Mouse (Mus musculus): ENCODE results near the gene Rpap2. TPM values are rescaled to one million over a fixed set of nuclear protein-coding genes. Genes with fewer than 3 reads are reported as not detected.

Gene Rpap2
- polyA plus RNA-seq (2015; fragmentation: Nextera tagmentation; extraction: Ambion mirVana), result 21.3 and 23.2 TPM in 2 replicates

DNA sequence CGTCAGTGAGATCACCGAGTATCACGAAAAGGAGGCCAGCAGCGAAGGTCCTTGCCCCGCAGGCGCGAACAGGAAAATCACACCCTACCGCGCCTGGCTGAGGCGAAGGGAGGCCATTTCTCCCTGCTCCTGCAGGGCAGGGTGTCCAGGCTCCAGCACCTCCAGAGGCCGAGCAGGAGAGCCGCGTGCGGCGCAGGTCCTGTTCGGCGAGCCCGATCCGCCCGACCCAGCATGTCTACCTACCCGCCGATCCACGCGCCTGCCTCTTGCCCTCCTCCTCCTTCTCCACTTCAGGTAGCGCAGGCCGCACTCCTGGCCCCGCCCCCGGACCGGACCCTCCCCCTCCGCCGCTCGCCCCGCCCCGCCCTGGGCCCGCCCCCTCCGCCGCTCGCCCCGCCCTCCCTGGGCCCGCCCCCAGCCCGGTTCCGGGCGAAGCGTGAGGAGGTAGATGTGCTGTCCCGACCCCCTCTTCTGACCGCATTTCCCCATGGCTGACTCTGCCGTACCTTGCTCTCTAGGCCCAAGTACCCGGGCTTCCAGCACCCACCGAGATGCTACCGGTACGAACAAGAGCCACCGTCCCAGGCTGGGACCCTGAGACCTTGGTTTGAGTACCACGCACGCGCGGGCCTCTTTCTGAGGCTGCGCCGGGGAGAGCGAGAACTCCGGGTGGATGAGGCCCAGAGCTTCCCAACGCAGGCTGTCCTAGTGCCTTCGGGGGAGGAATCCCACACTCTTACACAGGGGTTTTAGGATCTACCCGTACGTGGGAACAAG, at the start of gene Rpap2, which contains the start of gene Glmn:
Rpap2 (plus strand) TSS at position 73 of the 777 bp plus-strand sequence.
Glmn (minus strand) TSS at position 588 of the 777 bp plus-strand sequence.
- 0 out of 2 replicates have a peak, but pooled peaks cover 4% of the 10 kb centered on the region for H3K36me3 ChIP-seq (replicated peaks)
- peak within 1 kb of the TSS; percentile 93 for H3K4me3 ChIP-seq
- H3K9ac ChIP-seq, result peak within 1 kb of the TSS; percentile 86
- H3K9me3 ChIP-seq, result no peaks in the 10 kb centered on the region
- peaks cover 9% of the 10 kb centered on the region; the same call in 1 of the 2 replicates for H3K4me1 ChIP-seq
- H3K27me3 ChIP-seq (replicated peaks), result no peaks in the 10 kb centered on the region
- under 1% methylated on average over 57 of the region's 64 CpGs for WGBS
- peak within 1 kb of the TSS; percentile 58 for H3K4me2 ChIP-seq
- ATAC-seq (replicated peaks), result peak; percentile 98
- peak within 1 kb of the TSS; percentile 94 for H3K27ac ChIP-seq

DNA sequence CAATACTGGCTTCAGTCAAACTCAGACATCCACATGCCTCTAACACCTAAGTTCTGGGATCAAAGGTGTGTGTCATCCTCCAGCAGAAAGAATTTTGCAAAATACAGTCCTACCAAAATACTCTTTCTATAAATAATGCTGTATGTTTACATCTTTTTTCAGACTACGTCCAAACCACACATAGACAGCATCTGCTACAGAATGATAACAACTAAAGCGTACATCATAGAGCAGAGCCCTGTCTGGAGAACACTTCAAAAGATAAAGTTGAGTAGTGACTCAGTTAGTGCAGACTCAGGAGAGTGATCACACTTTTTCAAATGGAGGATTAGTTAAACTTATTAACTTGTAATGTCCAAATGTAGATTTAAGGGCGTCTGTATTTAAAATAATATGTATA, 49.2 kb upstream of the Rpap2 start:
- peaks cover 15% of the 10 kb centered on the region for H3K36me3 ChIP-seq (replicated peaks)
- H3K4me2 ChIP-seq, result no peak overlapping the region
- 90% methylated on average over 3 of the region's 3 CpGs for WGBS
- no peaks in the 10 kb centered on the region for H3K9me3 ChIP-seq
- no peaks in the 10 kb centered on the region for H3K27me3 ChIP-seq (replicated peaks)
- ATAC-seq (replicated peaks), result no peak
- H3K9ac ChIP-seq, result no peak overlapping the region
- H3K4me3 ChIP-seq, result no peak overlapping the region
- H3K4me1 ChIP-seq, result no peaks in the 10 kb centered on the region
- H3K27ac ChIP-seq, result no peak overlapping the region

DNA sequence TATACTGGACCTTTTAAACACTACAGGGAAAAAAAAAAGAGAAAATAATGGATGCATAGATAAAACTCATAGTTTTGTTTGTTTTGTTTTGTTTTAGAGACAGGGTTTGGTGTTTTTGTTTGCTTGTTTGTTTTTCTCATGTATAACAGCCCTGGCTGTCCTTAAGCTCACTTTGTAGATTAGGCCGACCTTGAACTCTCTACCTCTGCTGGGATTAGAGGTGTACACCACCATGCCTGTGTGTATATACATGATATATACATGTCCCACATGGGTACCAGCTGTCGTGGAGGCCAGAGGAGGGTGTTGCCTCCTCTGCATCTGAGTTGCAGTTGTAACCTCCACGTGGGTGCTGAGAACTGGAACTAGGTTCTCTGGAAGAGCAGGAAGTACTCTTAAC, 48.7 kb upstream of the Rpap2 start:
- Histone ChIP-seq H3K4me3 (no peak overlapping the region), H3K36me3 (replicated peaks) (peaks cover 15% of the 10 kb centered on the region), H3K4me1 (no peaks in the 10 kb centered on the region), H3K9ac (no peak overlapping the region), H3K4me2 (no peak overlapping the region), H3K27me3 (replicated peaks) (no peaks in the 10 kb centered on the region), H3K9me3 (no peaks in the 10 kb centered on the region), H3K27ac (no peak overlapping the region)
- no peak for ATAC-seq (replicated peaks)
- WGBS, result 87% methylated on average over 3 of the region's 3 CpGs

DNA sequence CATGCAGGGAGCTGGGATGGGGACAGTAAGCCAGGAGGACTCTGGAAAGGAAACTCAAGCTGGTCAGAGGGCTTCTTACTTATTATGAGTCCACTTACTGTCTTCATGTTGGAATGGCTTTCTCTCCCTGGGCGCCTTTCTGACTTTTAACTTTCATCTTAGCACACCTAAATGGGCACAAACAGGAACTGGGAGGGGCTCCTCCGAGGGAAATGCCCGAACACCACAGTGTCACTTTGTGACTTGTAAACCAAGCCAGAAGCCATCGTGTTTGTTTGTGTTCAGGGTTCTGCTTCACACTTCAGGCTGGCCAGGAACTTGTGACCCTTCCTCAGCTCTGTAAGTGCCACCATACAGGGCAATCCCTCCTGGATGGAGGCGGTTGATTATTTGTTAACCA, 42.8 kb upstream of the Rpap2 start:
- Histone ChIP-seq H3K4me3 (no peak overlapping the region), H3K4me2 (no peak overlapping the region), H3K36me3 (replicated peaks) (peaks cover 7% of the 10 kb centered on the region), H3K9me3 (no peaks in the 10 kb centered on the region), H3K27ac (no peak overlapping the region), H3K9ac (no peak overlapping the region), H3K4me1 (no peaks in the 10 kb centered on the region), H3K27me3 (replicated peaks) (no peaks in the 10 kb centered on the region)
- no peak for ATAC-seq (replicated peaks)
- WGBS, result 94% methylated on average over 5 of the region's 5 CpGs

DNA sequence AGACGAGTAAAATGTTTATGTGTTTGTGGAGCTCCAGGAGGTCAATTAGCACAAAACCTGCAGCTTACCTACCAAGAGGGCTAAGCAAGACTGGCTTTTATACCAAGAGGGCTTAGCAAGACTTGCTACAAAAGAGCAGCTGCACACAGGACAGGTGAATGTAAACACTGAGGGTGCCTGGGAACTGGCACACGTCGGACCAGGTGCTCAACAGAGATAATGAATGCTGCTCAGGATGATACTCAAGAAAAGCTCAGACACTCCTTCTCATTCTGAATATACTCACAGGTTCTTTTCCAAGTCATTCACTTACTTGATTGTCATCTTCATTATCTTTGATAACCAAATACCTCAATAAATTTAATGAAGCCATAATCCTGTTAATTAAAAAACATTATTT, 40.2 kb upstream of the Rpap2 start:
- 86% methylated on average over 3 of the region's 3 CpGs for WGBS
- Histone ChIP-seq H3K4me2 (no peak overlapping the region), H3K36me3 (replicated peaks) (peaks cover 12% of the 10 kb centered on the region), H3K9me3 (no peaks in the 10 kb centered on the region), H3K4me3 (no peak overlapping the region), H3K27ac (no peak overlapping the region), H3K4me1 (no peaks in the 10 kb centered on the region), H3K27me3 (replicated peaks) (no peaks in the 10 kb centered on the region), H3K9ac (no peak overlapping the region)
- no peak for ATAC-seq (replicated peaks)

DNA sequence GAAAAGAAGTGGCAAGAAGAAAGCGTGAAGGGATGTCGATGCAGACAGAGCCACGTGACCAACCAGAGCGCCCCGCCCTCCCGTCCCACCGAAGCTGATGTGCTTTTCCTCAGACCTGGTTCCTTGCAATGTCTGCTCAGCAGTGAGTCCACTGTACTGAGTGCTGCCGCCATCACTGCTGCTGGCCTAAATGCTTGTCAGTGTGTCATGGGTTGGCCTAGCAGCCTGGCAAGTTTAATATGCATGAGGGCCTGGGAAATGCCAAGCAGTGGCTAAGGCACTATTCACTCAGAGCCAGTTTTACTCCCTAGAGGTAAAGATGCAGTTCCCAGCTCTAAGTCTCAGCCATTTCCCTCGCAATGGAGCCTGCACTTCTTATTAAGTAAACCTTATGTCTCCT, 28.0 kb upstream of the Rpap2 start:
- Histone ChIP-seq H3K36me3 (replicated peaks) (peaks cover 32% of the 10 kb centered on the region), H3K27ac (no peak overlapping the region), H3K4me1 (no peaks in the 10 kb centered on the region), H3K9ac (no peak overlapping the region), H3K4me2 (no peak overlapping the region), H3K27me3 (replicated peaks) (no peaks in the 10 kb centered on the region), H3K9me3 (no peaks in the 10 kb centered on the region), H3K4me3 (no peak overlapping the region)
- ATAC-seq (replicated peaks), result no peak
- 91% methylated on average over 9 of the region's 9 CpGs for WGBS

DNA sequence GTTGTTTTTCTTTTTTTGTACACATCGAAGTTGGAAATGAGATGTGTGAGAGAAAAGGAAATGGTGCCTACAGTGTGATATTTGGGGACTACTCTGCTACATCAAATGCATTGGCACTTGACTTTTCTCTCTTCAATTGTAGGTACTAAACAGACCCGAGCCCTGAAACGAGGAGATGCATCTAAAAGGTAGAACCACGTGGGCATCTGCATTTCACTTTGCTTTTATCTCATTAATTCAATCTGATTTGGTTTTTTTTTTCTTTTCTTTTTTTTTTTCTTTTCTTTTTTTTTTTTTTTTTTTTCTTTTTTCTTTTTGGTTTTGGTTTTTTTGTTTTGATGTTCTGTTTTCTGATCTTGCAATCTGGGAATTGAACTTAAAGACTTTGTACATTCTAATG, 1.2 kb downstream of the Rpap2 start:
- no peak for ATAC-seq (replicated peaks)
- Histone ChIP-seq H3K27ac (peak overlapping the region; percentile 94; the same call in 1 of the 2 replicates), H3K9ac (peak overlapping the region; percentile 86; the same call in 1 of the 2 replicates), H3K4me1 (peaks cover 9% of the 10 kb centered on the region; the same call in 1 of the 2 replicates), H3K4me3 (peak overlapping the region; percentile 93), H3K4me2 (peak overlapping the region; percentile 58), H3K9me3 (no peaks in the 10 kb centered on the region), H3K27me3 (replicated peaks) (no peaks in the 10 kb centered on the region), H3K36me3 (replicated peaks) (peaks cover 13% of the 10 kb centered on the region; the same call in 1 of the 2 replicates)
- WGBS, result 18% methylated on average over 4 of the region's 4 CpGs

DNA sequence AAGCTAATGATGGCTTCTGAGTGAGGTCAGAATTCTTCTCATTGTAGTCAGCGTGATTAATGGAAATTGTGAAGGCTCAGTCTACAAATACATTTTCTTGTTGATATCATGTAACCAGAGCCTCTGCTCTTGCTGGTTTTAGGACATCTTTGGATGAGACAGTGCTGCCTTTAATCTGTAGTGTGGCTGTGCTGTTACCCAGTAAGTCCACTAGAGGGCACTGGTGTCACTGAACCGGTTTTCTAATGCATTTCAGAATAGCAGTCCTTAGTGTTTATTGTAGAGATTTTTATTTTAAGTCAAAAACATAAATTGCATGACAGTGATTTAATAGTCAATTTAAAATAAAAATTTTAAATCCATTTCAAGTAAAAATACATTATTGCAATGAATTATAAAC, 14.1 kb downstream of the Rpap2 start:
- 4% methylated on average over 2 of the region's 2 CpGs for WGBS
- Histone ChIP-seq H3K36me3 (replicated peaks) (no peaks in the 10 kb centered on the region), H3K4me1 (no peaks in the 10 kb centered on the region), H3K27ac (no peak overlapping the region), H3K9me3 (no peaks in the 10 kb centered on the region), H3K27me3 (replicated peaks) (no peaks in the 10 kb centered on the region), H3K4me2 (no peak overlapping the region), H3K9ac (no peak overlapping the region), H3K4me3 (no peak overlapping the region)
- ATAC-seq (replicated peaks), result peak; percentile 75

DNA sequence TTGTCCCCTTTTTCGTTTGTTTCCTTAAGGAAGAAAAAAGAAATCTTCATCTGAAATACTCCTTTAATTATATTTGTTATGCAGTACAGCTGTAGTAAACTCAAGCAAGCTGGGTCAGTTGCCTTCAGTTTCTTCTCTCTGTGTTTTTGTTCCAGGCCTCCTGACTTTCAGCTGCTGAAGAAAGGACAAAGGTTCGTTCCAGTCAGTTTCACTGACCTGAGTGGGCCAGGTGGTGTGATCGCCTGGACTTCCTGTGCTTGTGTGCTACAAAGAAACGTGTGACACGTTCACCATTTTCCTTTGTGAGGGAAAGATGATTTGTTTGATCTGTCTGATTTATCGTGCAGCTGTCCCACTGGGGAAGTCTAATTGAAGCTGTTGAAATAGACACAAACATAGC, 20.8 kb downstream of the Rpap2 start:
- H3K36me3 ChIP-seq (replicated peaks), result no peaks in the 10 kb centered on the region; the same call in 1 of the 2 replicates

DNA sequence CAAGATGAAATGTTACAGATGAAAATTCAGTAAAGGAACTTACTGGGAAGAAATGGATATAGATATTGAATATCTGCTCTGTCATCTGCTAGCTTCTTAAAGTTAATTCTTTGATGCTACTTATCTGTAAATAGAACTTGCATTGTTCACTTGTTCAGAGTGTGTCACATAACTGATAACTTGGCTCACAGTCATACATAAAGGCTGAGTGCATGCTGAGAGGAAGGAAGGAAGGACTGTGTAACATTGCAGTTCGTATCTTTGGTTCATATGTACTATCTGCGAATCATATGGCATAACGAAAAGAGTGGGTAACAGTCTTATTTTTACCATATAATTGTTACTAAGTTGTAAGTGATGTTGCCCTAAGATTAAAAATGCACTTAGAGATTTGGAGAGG, 24.2 kb downstream of the Rpap2 start:
- Histone ChIP-seq H3K27ac (no peak overlapping the region), H3K9me3 (no peaks in the 10 kb centered on the region), H3K4me2 (no peak overlapping the region), H3K9ac (no peak overlapping the region), H3K36me3 (replicated peaks) (no peaks in the 10 kb centered on the region; the same call in 1 of the 2 replicates), H3K27me3 (replicated peaks) (no peaks in the 10 kb centered on the region), H3K4me3 (no peak overlapping the region), H3K4me1 (no peaks in the 10 kb centered on the region)
- 95% methylated on average over 3 of the region's 3 CpGs for WGBS
- no peak for ATAC-seq (replicated peaks)

More for the DNA sequence above, 20.8 kb downstream of the Rpap2 start:
- no peak overlapping the region for H3K9ac ChIP-seq
- H3K27ac ChIP-seq, result no peak overlapping the region
- ATAC-seq (replicated peaks), result no peak
- no peak overlapping the region for H3K4me2 ChIP-seq
- no peaks in the 10 kb centered on the region for H3K9me3 ChIP-seq
- H3K27me3 ChIP-seq (replicated peaks), result no peaks in the 10 kb centered on the region
- no peak overlapping the region for H3K4me3 ChIP-seq
- 84% methylated on average over 6 of the region's 6 CpGs for WGBS
- H3K4me1 ChIP-seq, result no peaks in the 10 kb centered on the region

DNA sequence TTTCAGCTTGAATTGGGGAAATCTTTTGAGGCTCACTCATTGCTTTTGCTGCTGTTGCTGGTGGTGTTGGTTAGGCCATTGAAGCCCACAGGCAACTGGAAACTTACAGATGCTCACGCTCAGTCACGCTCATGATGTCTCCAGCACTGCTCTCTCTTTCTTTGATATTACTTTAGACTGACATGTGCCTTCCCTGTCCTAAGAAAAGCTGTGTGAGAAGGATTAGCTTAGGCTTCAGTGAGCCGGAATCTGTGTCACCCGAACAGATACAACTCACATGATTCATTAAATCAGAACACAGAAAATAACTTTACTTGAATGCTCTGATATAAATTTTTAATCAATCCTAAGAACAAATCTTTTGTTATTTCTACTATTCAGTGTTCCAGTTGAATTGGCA, 36.5 kb downstream of the Rpap2 start:
- no peak overlapping the region for H3K4me3 ChIP-seq
- no peak overlapping the region for H3K4me2 ChIP-seq
- H3K4me1 ChIP-seq, result no peaks in the 10 kb centered on the region
- H3K27ac ChIP-seq, result no peak overlapping the region
- no peak overlapping the region for H3K9ac ChIP-seq
- 0 out of 2 replicates have a peak, but pooled peaks cover 3% of the 10 kb centered on the region for H3K36me3 ChIP-seq (replicated peaks)
- no peak for ATAC-seq (replicated peaks)
- WGBS, result 88% methylated on average over 4 of the region's 4 CpGs
- no peaks in the 10 kb centered on the region for H3K27me3 ChIP-seq (replicated peaks)
- no peaks in the 10 kb centered on the region for H3K9me3 ChIP-seq

DNA sequence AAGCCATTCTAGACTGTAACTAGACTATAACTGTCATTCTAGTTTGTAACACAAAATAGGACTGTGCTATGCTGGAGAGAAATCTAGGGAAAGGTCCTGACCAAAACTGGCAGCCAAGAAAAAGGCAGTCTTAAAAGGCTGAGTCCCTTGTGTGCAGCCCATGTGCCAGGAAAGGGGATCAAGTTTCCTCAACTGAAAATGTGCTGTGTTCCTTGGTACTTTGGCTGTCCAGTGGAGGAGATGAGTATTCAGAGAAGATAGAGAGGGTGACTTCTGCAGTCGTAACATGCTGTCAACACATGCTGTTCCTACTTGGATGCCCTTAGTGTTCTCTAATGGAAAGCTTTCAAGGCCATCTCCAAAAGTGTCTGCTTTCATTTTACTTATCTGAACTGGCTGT, 39.9 kb downstream of the Rpap2 start:
- Histone ChIP-seq H3K4me1 (no peaks in the 10 kb centered on the region), H3K27ac (no peak overlapping the region), H3K9ac (no peak overlapping the region), H3K9me3 (no peaks in the 10 kb centered on the region), H3K36me3 (replicated peaks) (no peaks in the 10 kb centered on the region), H3K27me3 (replicated peaks) (no peaks in the 10 kb centered on the region), H3K4me2 (no peak overlapping the region), H3K4me3 (no peak overlapping the region)
- 94% methylated on average over 1 of the region's 1 CpGs for WGBS
- no peak for ATAC-seq (replicated peaks)

DNA sequence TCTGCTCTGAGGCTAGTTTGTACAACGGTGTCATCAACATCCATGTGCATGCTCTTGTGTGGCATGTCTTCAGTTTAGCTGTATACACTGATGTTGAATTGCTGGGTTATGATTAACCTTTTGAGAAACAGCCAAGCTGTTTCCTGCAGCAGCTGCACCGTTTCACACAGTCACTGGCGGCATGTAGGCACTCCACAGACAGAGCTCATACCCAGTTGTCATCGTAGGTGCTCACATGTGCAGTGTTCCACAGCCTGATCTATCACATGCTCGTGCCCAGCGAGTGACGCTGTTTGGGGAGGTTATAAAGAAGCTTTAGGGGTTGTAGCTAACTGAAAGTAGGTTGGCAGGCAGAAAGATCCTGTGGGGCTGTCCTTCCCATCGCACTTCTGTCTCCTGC, 41.2 kb downstream of the Rpap2 start:
- ATAC-seq (replicated peaks), result no peak
- Histone ChIP-seq H3K4me1 (no peaks in the 10 kb centered on the region), H3K27me3 (replicated peaks) (no peaks in the 10 kb centered on the region), H3K4me2 (no peak overlapping the region), H3K36me3 (replicated peaks) (no peaks in the 10 kb centered on the region), H3K9ac (no peak overlapping the region), H3K9me3 (no peaks in the 10 kb centered on the region), H3K27ac (no peak overlapping the region), H3K4me3 (no peak overlapping the region)
- WGBS, result 93% methylated on average over 8 of the region's 8 CpGs
